ENCODE assay signal across 8 mouse cellular contexts in the genomic region with DNA sequence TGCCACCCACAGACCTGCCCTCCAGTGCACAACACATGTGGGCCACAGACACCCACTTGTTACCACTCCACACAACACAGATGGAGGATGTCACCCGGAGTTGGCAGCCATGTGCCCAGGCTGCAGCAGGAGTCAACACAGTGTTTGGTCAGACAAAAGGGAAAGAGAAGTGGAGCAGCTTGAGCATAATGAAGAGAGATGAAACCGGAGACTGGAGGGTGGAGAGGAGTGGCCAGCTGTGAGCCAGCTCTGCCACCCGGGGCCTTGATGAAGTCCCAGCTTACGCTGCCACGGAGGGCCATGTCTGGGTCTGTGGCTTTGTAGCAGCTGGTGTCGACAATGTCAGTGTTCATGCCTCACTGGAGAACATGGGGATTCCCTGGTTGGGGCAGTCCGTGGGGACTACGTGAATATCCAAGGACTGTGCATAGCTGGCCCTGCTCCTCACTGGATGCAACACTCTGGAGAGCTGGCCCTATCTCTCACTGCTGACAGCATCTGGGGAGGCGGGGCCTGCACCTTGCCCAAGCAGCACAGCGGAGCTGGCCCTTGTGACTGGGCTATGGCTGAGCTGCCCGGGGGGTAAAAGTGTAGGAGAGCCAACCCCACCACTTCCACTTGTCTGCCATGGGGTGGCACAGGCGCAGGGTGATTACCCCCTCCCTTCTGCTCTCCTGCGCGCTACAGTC.
A peak's percentile ranks its signal among the peaks of the same experiment; 100 is the strongest.
DNase-seq lines count a peak whose midpoint lies in the region; ATAC-seq and TF ChIP-seq lines count a peak whose summit lies in the region.

No protein-coding gene starts in this region.

- H3K9me3 ChIP-seq in kidney, embryonic 14.5 days (ENCODE audit: control insufficient read depth, low read length) = no peaks in the 10 kb centered on the region
- no peaks in the 10 kb centered on the region for H3K9me3 ChIP-seq in forebrain, embryonic 14.5 days (replicated peaks; ENCODE audit: control insufficient read depth, low read length)
- H3K9me3 ChIP-seq in kidney, embryonic 16.5 days (ENCODE audit: low read length) = no peaks in the 10 kb centered on the region
- no peaks in the 10 kb centered on the region for H3K9me3 ChIP-seq in midbrain, embryonic 16.5 days (replicated peaks; ENCODE audit: control insufficient read depth, low read length, poor library complexity, severe bottlenecking)
- H3K9me3 ChIP-seq in intestine, postnatal 0 days (ENCODE audit: control insufficient read depth) = no peaks in the 10 kb centered on the region

- no peaks in the 10 kb centered on the region for H3K27me3 ChIP-seq in kidney, embryonic 14.5 days (ENCODE audit: control insufficient read depth, insufficient read depth, low read length)
- no peaks in the 10 kb centered on the region for H3K27me3 ChIP-seq in forebrain, embryonic 14.5 days (replicated peaks; ENCODE audit: control insufficient read depth, insufficient read depth, low read length)
- H3K27me3 ChIP-seq in kidney, embryonic 16.5 days (ENCODE audit: insufficient read depth, low read length) = no peaks in the 10 kb centered on the region
- no peaks in the 10 kb centered on the region for H3K27me3 ChIP-seq in midbrain, embryonic 16.5 days (ENCODE audit: control insufficient read depth, insufficient read depth, low read depth, low read length)
- H3K27me3 ChIP-seq in intestine, postnatal 0 days (replicated peaks; ENCODE audit: control insufficient read depth, insufficient read depth, low read length) = no peaks in the 10 kb centered on the region

- 46% methylated on average over 14 of the region's 14 CpGs for WGBS in kidney, embryonic 14.5 days
- WGBS in forebrain, embryonic 14.5 days = 54% methylated on average over 14 of the region's 14 CpGs
- WGBS in kidney, embryonic 16.5 days = 50% methylated on average over 14 of the region's 14 CpGs
- WGBS in midbrain, embryonic 16.5 days = 48% methylated on average over 14 of the region's 14 CpGs
- 66% methylated on average over 14 of the region's 14 CpGs for WGBS in intestine, postnatal 0 days

- peak overlapping the region; percentile 21; the same call in 1 of the 2 replicates for H3K4me2 ChIP-seq in kidney, embryonic 14.5 days (replicated peaks; ENCODE audit: low read depth, low read length)
- H3K4me2 ChIP-seq in forebrain, embryonic 14.5 days (ENCODE audit: low read length) = no peak overlapping the region
- peak overlapping the region; percentile 41 for H3K4me2 ChIP-seq in kidney, embryonic 16.5 days (replicated peaks; ENCODE audit: low read depth, low read length)
- H3K4me2 ChIP-seq in midbrain, embryonic 16.5 days (ENCODE audit: low read length) = no peak overlapping the region
- no peak overlapping the region for H3K4me2 ChIP-seq in intestine, postnatal 0 days (replicated peaks; ENCODE audit: low read depth)

- H3K4me3 ChIP-seq in kidney, embryonic 14.5 days (ENCODE audit: low read length) = no peak overlapping the region
- no peak overlapping the region for H3K4me3 ChIP-seq in forebrain, embryonic 14.5 days (ENCODE audit: low read depth, low read length)
- no peak overlapping the region; the same call in 1 of the 2 replicates for H3K4me3 ChIP-seq in kidney, embryonic 16.5 days (ENCODE audit: low read length)
- H3K4me3 ChIP-seq in midbrain, embryonic 16.5 days (ENCODE audit: low read depth, low read length) = no peak overlapping the region
- H3K4me3 ChIP-seq in intestine, postnatal 0 days (ENCODE audit: low read depth, low read length) = no peak overlapping the region

- no peak for TF ChIP-seq CTCF in intestine, postnatal 0 days (IDR thresholded peaks at IDR 0.05; ENCODE audit: low read depth)

- DNase-seq in kidney, adult 9 months = no peak
- DNase-seq in forebrain, embryonic 14.5 days (ENCODE audit: low spot score) = no peak
- DNase-seq in B cell, adult 2 months = no peak

- H3K9ac ChIP-seq in kidney, embryonic 14.5 days (ENCODE audit: low read depth, low read length) = no peak overlapping the region
- no peak overlapping the region for H3K9ac ChIP-seq in forebrain, embryonic 14.5 days (ENCODE audit: low read length)
- no peak overlapping the region for H3K9ac ChIP-seq in kidney, embryonic 16.5 days (replicated peaks; ENCODE audit: low read length)
- no peak overlapping the region for H3K9ac ChIP-seq in midbrain, embryonic 16.5 days (ENCODE audit: low read depth, low read length)
- H3K9ac ChIP-seq in intestine, postnatal 0 days (ENCODE audit: low read depth, low read length) = no peak overlapping the region

- 0 out of 2 replicates have a peak, but pooled peaks cover 5% of the 10 kb centered on the region for H3K4me1 ChIP-seq in kidney, embryonic 14.5 days (ENCODE audit: control insufficient read depth, insufficient read depth, low read length)
- peaks cover 6% of the 10 kb centered on the region for H3K4me1 ChIP-seq in forebrain, embryonic 14.5 days (ENCODE audit: control insufficient read depth, insufficient read depth, low read length)
- 0 out of 2 replicates have a peak, but pooled peaks cover 8% of the 10 kb centered on the region for H3K4me1 ChIP-seq in kidney, embryonic 16.5 days (ENCODE audit: insufficient read depth, low read length)
- H3K4me1 ChIP-seq in midbrain, embryonic 16.5 days (ENCODE audit: control insufficient read depth, insufficient read depth, low read length) = peaks cover 4% of the 10 kb centered on the region; the same call in 1 of the 2 replicates
- H3K4me1 ChIP-seq in intestine, postnatal 0 days (replicated peaks; ENCODE audit: control insufficient read depth, insufficient read depth, low read length) = no peaks in the 10 kb centered on the region

- ATAC-seq in kidney, embryonic 14.5 days (ENCODE audit: low FRiP score, low TSS enrichment) = peak; percentile 93
- peak; percentile 61 for ATAC-seq in forebrain, embryonic 14.5 days
- ATAC-seq in kidney, embryonic 16.5 days (ENCODE audit: low FRiP score, low TSS enrichment) = peak; percentile 96
- peak; percentile 69 for ATAC-seq in midbrain, embryonic 16.5 days
- ATAC-seq in erythroblast, adult 5-6 weeks (replicated peaks; ENCODE audit: low FRiP score, poor library complexity, severe bottlenecking) = no peak
- ATAC-seq in intestine, postnatal 0 days = no peak

- H3K36me3 ChIP-seq in kidney, embryonic 14.5 days (ENCODE audit: control insufficient read depth, insufficient read depth, low read length) = no peaks in the 10 kb centered on the region
- no peaks in the 10 kb centered on the region for H3K36me3 ChIP-seq in forebrain, embryonic 14.5 days (ENCODE audit: control insufficient read depth, insufficient read depth, low read length)
- no peaks in the 10 kb centered on the region for H3K36me3 ChIP-seq in kidney, embryonic 16.5 days (ENCODE audit: insufficient read depth, low read length)
- no peaks in the 10 kb centered on the region for H3K36me3 ChIP-seq in midbrain, embryonic 16.5 days (ENCODE audit: control insufficient read depth, insufficient read depth, low read length)
- no peaks in the 10 kb centered on the region for H3K36me3 ChIP-seq in intestine, postnatal 0 days (ENCODE audit: control insufficient read depth, insufficient read depth)

- H3K27ac ChIP-seq in kidney, embryonic 14.5 days (ENCODE audit: low read depth, low read length) = no peak overlapping the region
- H3K27ac ChIP-seq in forebrain, embryonic 14.5 days (ENCODE audit: low read depth, low read length) = no peak overlapping the region
- H3K27ac ChIP-seq in kidney, embryonic 16.5 days (ENCODE audit: low read length) = 0 out of 2 replicates have a peak overlapping the region, but pooled peaks have one; percentile 24
- H3K27ac ChIP-seq in midbrain, embryonic 16.5 days (ENCODE audit: low read length) = no peak overlapping the region
- H3K27ac ChIP-seq in intestine, postnatal 0 days (ENCODE audit: low read depth, low read length) = no peak overlapping the region

Comparison
In these comparisons a context has a peak if more than half of its experiments do, and no peak if none do; other contexts are left out.
1. ATAC-seq: peak in kidney, embryonic 14.5 days (single experiment), forebrain, embryonic 14.5 days (single experiment), kidney, embryonic 16.5 days (single experiment) and midbrain, embryonic 16.5 days (single experiment); none in erythroblast, adult 5-6 weeks (single experiment) and intestine, postnatal 0 days (single experiment).
2. H3K4me2 ChIP-seq: peak in kidney, embryonic 14.5 days (single experiment) and kidney, embryonic 16.5 days (single experiment); none in forebrain, embryonic 14.5 days (single experiment), midbrain, embryonic 16.5 days (single experiment) and intestine, postnatal 0 days (single experiment).